Mouse (Mus musculus) frontal cortex, adult (tissue): ENCODE data around the gene Nsun4.
A peak's percentile ranks its signal among the peaks of the same experiment; 100 is the strongest.

ENCODE experiments used
- ATAC-seq: cut with Nextera tagmentation; 2 replicates; pipeline ENCODE4 v1.9.2; 2017; ENCODE audit warnings: mild to moderate bottlenecking, moderate library complexity, mixed read lengths; ENCODE audit not compliant: low TSS enrichment

Nsun4 gene

DNA sequence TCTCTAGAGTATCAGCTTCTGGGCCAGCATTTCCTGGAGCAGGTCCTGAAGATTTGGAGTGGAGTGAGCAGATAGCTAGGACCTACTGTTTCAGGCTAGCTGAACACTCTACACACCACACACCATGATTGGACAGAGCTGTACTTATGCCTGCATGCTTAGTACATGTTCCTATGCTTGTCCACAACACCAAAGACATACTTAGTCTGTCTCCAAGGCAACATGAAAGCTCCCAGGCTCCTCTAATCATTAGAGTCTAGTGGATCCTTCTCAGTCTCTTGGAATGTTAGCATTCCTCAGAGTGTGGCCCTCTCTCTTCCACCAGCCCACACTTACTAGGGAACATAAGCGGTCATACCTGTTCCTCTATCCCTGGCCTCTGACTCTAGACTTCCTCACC, 66.2 kb downstream of the Nsun4 start:
- no peak for ATAC-seq

DNA sequence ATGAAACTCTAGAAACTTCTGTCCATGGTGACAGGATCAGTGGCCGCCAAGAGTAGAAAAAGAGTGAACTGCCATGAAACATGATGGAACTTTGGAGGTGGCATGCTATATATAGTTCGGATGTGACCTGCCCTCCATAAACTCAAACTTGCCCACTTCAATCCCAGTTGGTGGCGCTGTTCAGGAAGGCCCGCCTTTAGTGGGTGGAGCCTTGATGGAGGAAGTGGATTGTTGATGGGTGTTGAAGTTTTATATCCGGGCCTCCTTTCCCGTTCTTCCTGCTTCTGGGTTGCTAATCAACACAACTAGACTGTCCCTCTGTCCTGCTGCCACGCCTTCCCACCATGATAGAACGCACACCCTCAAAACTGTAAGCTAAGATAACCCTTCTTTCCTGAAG, 68.7 kb downstream of the Nsun4 start:
- ATAC-seq, result no peak

DNA sequence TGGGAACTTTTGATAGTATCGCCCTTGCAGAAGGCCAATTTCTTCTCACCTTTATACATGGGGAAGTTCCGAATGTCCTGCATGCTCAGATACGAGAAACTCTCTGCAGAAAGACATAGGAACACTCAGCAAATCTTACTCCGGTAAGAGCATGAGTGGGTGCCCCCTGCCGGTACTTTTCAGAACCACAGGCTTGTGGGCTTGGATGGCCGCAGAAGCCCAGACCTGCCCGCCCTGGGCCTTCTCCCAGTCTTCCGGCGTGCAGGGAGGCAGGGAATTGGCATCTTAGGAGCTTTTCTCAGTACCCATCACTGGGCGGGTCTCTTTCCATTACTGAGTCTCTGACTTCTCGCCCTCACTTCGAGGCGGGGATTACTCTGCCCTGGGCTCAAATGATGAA, 69.6 kb downstream of the Nsun4 start:
- ATAC-seq, result peak; percentile 79
